Mouse (Mus musculus) bone marrow, adult 2 months (tissue): ENCODE results near the gene Tomm40l.

Experiments used
- CTCF ChIP-seq: fragments of 200-500 bp; IDR thresholded peaks from 2 replicates; pipeline ENCODE4 v1.5.1; 2011; ENCODE audit warnings: low read length, control low read depth; ENCODE audit not compliant: control insufficient read depth, insufficient read depth
- POLR2A ChIP-seq: fragments of 200-500 bp; IDR thresholded peaks from 2 replicates; pipeline ENCODE4 v1.6.1; 2011; ENCODE audit warnings: low read depth, mild to moderate bottlenecking, control low read depth, low read length, borderline replicate concordance; ENCODE audit not compliant: control insufficient read depth

GRCm38 (mm10) chr1:171184314-171184713, 38.0 kb downstream of the Tomm40l start:
- TF ChIP-seq POLR2A: no peak
- TF ChIP-seq CTCF: no peak
